Mouse (Mus musculus) embryonic fibroblast, embryonic 13.5 days (primary cell): ENCODE results near the gene Foxn3.

Source experiments
- CTCF ChIP-seq: IDR thresholded peaks from 2 replicates; pipeline ENCODE4 v1.5.1; 2011; ENCODE audit warnings: mild to moderate bottlenecking, control low read depth, low read length, moderate library complexity, borderline replicate concordance; ENCODE audit not compliant: insufficient read depth
- POLR2A ChIP-seq: IDR thresholded peaks from 2 replicates; pipeline ENCODE4 v1.6.1; 2011; ENCODE audit warnings: low read depth, mild to moderate bottlenecking, control low read depth, low read length, moderate library complexity

GRCm38 (mm10) chr12:99547295-99547694 lies 16.1 kb downstream of the Foxn3 start:
- TF ChIP-seq CTCF (no peak), POLR2A (no peak)
